Mouse (Mus musculus) T-helper 17 cell (primary cell): Measurements from ENCODE around the gene Olfr77.

Experiments
- in situ Hi-C, 2 experiments: fragments of 300-600 bp; cut with MboI, MseI; formaldehyde crosslinking; loops; 1 replicate in 1 of 2; 2 replicates in 1 of 2; pipeline ENCODE4 v1.15.1; 2025; ENCODE audit warnings: high pct_unique_total_duplicates in 2 of 2

Gene Olfr77

GRCm38 (mm10) chr9:19916565-19916964, at the start of gene Olfr77:
TSS of gene Olfr77 (plus strand) at chr9:19916865.
- in situ Hi-C loops = no loop called here

- in situ Hi-C loops = no loop called here
Measured at GRCm38 (mm10) chr9:19887904-19888303, 28.8 kb upstream of the Olfr77 start, which contains the start of gene Olfr862. TSS of gene Olfr862 (minus strand) at chr9:19888004.

GRCm38 (mm10) chr9:19911170-19911569, 5.5 kb upstream of the Olfr77 start:
- in situ Hi-C loops = no loop called here
